Mouse (Mus musculus) bone marrow, adult 2 months (tissue): ENCODE measurements at regions not wholly inside any gene's neighbourhood (a gene's known extent, or its start where the extent isn't known, plus 50 kb on each side); places are given as distances from the start of the nearest gene placed in this dataset.

ENCODE experiments used
- CTCF ChIP-seq: fragments of 200-500 bp; IDR thresholded peaks from 2 replicates; pipeline ENCODE4 v1.5.1; 2011; ENCODE audit warnings: low read length, control low read depth; ENCODE audit not compliant: control insufficient read depth, insufficient read depth
- POLR2A ChIP-seq: fragments of 200-500 bp; IDR thresholded peaks from 2 replicates; pipeline ENCODE4 v1.6.1; 2011; ENCODE audit warnings: low read depth, mild to moderate bottlenecking, control low read depth, low read length, borderline replicate concordance; ENCODE audit not compliant: control insufficient read depth

DNA sequence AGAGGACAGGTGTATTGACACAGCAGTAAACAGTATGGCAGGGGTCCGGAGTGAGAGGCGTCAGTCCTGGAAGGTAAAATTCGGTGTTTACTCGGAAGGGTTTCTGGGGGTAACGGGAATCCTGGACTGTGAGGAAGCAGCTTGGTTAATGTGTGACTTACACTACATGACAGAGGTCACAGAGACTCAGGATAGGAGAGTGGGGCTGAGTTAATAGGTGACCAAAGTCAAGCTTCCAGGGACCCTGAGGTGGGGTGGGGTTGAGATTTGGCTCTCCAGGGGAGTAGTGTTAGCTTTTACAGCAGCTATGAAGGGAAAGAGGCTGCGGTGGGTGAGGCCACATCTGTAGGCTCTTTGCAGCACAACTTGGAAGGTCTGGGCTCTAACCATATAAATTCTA lies 233.9 kb upstream of the Fn1 start:
- TF ChIP-seq CTCF, result no peak
- no peak for TF ChIP-seq POLR2A
